Mouse (Mus musculus): ENCODE measurements around the gene A930009A15Rik. TPM values are rescaled to one million over a fixed set of nuclear protein-coding genes. Genes with fewer than 3 reads are reported as not detected.

The A930009A15Rik gene
- total and polyA plus RNA-seq, 3 experiments = not detected

DNA sequence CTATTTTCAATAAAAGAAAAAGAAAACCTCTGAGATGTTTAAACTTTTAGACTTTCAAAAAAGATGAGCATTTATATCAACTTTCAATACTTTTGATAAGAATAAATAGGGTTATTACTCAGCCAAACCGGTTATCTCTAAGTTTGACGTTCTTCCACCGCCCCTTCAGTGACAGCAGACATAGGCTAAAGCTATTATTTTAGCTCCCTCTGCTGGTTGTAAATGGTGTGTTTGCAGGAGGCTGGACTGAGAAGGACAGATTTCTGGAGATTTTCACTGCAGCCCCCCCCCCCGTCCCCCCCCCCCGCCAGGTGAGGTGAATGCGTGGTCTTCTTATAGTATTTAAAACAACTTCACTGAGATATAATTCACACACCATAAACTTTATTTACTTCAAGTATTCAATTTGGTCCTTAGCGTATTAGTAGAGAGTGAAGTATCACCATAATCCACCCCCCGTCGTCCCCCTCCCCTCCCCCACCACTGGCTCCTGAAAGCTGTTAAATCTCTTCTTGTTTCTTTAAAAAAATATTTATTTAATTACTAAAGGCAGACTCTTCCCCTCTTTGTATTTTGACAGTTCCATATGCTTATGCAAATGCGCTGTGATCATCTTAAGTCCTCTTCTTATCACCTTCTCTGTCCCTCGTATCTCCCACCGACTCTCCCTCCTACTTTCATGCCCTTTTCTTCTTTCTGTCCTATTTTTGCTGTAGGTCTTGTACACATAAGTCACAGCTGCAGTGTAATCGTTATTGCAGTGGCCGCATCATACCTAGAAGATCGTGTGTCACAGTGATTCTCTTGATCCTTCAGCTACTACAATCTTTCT, 47.9 kb downstream of the A930009A15Rik start:
- Histone ChIP-seq H3K4me1 (ENCODE audit: insufficient read depth, low read depth, low read length) (no peaks in the 10 kb centered on the region), H3K9me3 (replicated peaks) (peaks cover 16% of the 10 kb centered on the region), H3K4me3 (ENCODE audit: low read depth, low read length) (no peak overlapping the region), H3K27me3 (ENCODE audit: insufficient read depth, low read length) (no peaks in the 10 kb centered on the region), H3K36me3 (replicated peaks) (no peaks in the 10 kb centered on the region)
- TF ChIP-seq POLR2AphosphoS5 (IDR thresholded peaks at IDR 0.05; ENCODE audit: insufficient replicate concordance, low read depth, low read length) (no peak), GATA2 (IDR thresholded peaks at IDR 0.05; ENCODE audit: borderline replicate concordance, low read depth, low read length) (no peak), CTCF (IDR thresholded peaks at IDR 0.05; ENCODE audit: low read depth, low read length) (no peak), TAL1 (conservative IDR thresholded peaks at IDR 0.05; ENCODE audit: low read depth, low read length) (no peak)
- DNase-seq (ENCODE audit: low spot score) (no peak), ATAC-seq (ENCODE audit: extremely low read depth, insufficient number of reproducible peaks, low FRiP score, poor library complexity, severe bottlenecking) (no peak)

DNA sequence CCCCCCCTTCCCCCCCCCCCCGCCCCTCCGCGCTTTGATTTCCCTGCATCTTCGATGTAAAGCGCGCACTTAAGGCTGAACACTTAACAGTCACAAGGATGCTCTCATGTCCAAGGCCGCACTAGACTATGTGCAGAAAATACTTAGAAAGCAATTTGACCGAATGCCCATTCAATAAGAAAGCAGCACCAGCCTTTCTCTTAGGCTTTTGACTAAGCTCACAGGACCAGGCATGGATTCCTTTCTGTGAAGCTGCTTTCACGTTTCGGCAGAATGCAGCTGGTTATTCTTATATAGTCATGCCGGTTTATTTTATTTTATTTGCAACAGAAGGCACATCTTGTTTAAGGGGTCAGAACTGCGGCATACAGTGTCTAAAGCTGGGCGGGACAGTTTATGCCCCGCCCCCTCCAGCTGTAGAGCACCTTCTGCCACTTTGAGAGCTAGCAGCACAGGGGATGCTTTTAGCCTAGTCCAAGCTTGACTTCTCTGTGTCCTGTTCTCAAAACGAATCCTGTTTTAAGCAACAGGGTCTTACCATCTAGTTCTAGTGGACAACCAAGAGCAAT, 48.6 kb downstream of the A930009A15Rik start:
- no peak for ATAC-seq (ENCODE audit: extremely low read depth, insufficient number of reproducible peaks, low FRiP score, poor library complexity, severe bottlenecking)
- no peak overlapping the region for H3K4me3 ChIP-seq (ENCODE audit: low read depth, low read length)
- no peaks in the 10 kb centered on the region for H3K36me3 ChIP-seq (replicated peaks)
- no peaks in the 10 kb centered on the region for H3K27me3 ChIP-seq (ENCODE audit: insufficient read depth, low read length)
- TF ChIP-seq CTCF (IDR thresholded peaks at IDR 0.05; ENCODE audit: low read depth, low read length) = no peak
- no peaks in the 10 kb centered on the region for H3K4me1 ChIP-seq (ENCODE audit: insufficient read depth, low read depth, low read length)
- H3K9me3 ChIP-seq (replicated peaks) = peaks cover 16% of the 10 kb centered on the region
- no peak for DNase-seq (ENCODE audit: low spot score)

DNA sequence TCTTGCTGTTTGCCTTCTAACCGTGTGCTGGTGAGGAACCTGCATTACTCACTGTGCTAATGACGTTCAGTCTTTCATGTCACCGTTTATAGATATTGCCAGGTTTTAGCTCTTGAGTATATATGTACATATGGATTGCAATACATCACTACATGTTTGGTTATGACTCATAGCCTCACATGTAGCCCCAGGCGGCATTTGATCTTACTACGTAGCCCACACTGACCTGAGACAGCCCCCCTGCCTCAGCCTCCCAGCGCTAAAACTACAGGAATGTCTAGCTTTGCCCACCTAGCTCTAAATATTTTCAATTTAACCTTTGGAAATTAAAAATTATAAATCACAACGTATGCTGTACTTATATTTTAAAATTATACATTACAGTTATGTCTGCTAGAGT, 53.7 kb downstream of the A930009A15Rik start:
- Histone ChIP-seq H3K9me3 (replicated peaks) (peaks cover 26% of the 10 kb centered on the region), H3K36me3 (replicated peaks) (no peaks in the 10 kb centered on the region), H3K27me3 (ENCODE audit: insufficient read depth, low read length) (no peaks in the 10 kb centered on the region), H3K4me3 (ENCODE audit: low read depth, low read length) (no peak overlapping the region), H3K4me1 (ENCODE audit: insufficient read depth, low read depth, low read length) (no peaks in the 10 kb centered on the region)
- no peak for ATAC-seq (ENCODE audit: extremely low read depth, insufficient number of reproducible peaks, low FRiP score, poor library complexity, severe bottlenecking)
- no peak for DNase-seq (ENCODE audit: low spot score)
- TF ChIP-seq TAL1 (conservative IDR thresholded peaks at IDR 0.05; ENCODE audit: low read depth, low read length) (no peak), GATA2 (IDR thresholded peaks at IDR 0.05; ENCODE audit: borderline replicate concordance, low read depth, low read length) (no peak), CTCF (IDR thresholded peaks at IDR 0.05; ENCODE audit: low read depth, low read length) (no peak), POLR2AphosphoS5 (IDR thresholded peaks at IDR 0.05; ENCODE audit: insufficient replicate concordance, low read depth, low read length) (no peak), GATA1 (IDR thresholded peaks at IDR 0.05; ENCODE audit: borderline replicate concordance, low read length) (no peak)

DNA sequence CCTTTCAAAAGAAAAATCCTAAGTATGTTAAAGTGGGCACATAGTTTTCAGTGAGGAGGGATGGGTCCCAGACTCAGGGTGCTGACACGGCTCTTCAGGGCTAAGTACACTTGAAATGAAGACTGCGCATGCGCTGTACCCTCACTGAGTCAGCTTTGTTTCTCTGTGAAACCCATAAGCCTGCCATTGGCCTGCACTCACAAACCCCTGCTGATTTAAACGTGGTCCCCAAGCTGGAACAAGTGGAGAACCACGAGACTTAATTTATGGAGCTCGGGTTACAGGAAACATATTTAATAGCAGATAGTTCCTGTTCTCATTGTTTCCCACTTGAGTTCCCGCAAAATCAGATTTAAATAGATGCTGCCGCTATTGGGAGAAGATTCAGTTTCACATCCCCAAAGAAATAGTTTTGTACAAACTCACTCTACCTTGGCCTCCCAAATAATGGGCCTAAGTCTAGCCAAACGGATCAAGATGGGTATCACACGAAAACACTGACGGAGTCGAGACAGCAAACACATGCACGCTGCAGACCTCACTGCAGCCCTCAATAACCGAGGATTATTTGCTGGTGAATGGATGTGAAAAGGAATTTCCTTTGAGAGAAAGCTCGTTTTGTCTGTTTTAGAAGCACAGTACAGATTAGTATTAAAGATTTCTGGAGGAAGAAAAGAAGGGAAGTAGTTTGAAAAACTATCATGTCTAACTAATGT, 54.3 kb downstream of the A930009A15Rik start:
- Histone ChIP-seq H3K4me1 (ENCODE audit: insufficient read depth, low read depth, low read length) (no peaks in the 10 kb centered on the region), H3K9me3 (replicated peaks) (peaks cover 25% of the 10 kb centered on the region), H3K4me3 (ENCODE audit: low read depth, low read length) (no peak overlapping the region), H3K27me3 (ENCODE audit: insufficient read depth, low read length) (no peaks in the 10 kb centered on the region), H3K36me3 (replicated peaks) (no peaks in the 10 kb centered on the region)
- no peak for DNase-seq (ENCODE audit: low spot score)
- ATAC-seq (ENCODE audit: extremely low read depth, insufficient number of reproducible peaks, low FRiP score, poor library complexity, severe bottlenecking) = no peak
- TF ChIP-seq CTCF (IDR thresholded peaks at IDR 0.05; ENCODE audit: low read depth, low read length) (no peak), POLR2AphosphoS5 (IDR thresholded peaks at IDR 0.05; ENCODE audit: insufficient replicate concordance, low read depth, low read length) (no peak), TAL1 (conservative IDR thresholded peaks at IDR 0.05; ENCODE audit: low read depth, low read length) (no peak), GATA1 (IDR thresholded peaks at IDR 0.05; ENCODE audit: borderline replicate concordance, low read length) (no peak), GATA2 (IDR thresholded peaks at IDR 0.05; ENCODE audit: borderline replicate concordance, low read depth, low read length) (no peak)

GRCm38 (mm10) chr10:115624957-115625356, 55.2 kb downstream of the A930009A15Rik start:
- Histone ChIP-seq H3K4me3 (ENCODE audit: low read depth, low read length) (no peak overlapping the region), H3K9me3 (replicated peaks) (peaks cover 26% of the 10 kb centered on the region), H3K4me1 (ENCODE audit: insufficient read depth, low read depth, low read length) (no peaks in the 10 kb centered on the region), H3K27me3 (ENCODE audit: insufficient read depth, low read length) (no peaks in the 10 kb centered on the region), H3K36me3 (replicated peaks) (no peaks in the 10 kb centered on the region)
- ATAC-seq (ENCODE audit: extremely low read depth, insufficient number of reproducible peaks, low FRiP score, poor library complexity, severe bottlenecking) (no peak), DNase-seq (ENCODE audit: low spot score) (no peak)
- no peak for TF ChIP-seq CTCF (IDR thresholded peaks at IDR 0.05; ENCODE audit: low read depth, low read length)

DNA sequence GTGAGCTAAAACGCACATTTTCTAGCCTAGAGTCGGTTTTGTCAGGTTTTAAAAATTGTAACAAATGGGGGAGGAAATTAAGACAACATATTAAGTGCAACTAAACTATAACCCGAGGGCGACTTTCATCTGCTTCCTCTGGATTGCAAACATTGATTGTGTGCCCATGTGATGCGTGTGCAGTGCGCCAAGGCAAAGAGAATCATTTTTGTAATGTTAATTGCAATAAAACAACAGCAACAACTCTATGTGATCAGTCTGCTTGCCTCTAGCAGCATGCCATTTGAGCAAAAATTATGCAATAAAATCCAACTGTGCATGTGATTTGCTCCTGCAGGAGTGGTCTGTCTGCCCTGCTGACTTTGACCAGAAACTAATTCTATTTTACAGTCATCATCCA, 56.9 kb downstream of the A930009A15Rik start:
- Histone ChIP-seq H3K9me3 (replicated peaks) (peaks cover 25% of the 10 kb centered on the region), H3K4me1 (ENCODE audit: insufficient read depth, low read depth, low read length) (no peaks in the 10 kb centered on the region), H3K36me3 (replicated peaks) (no peaks in the 10 kb centered on the region), H3K27me3 (ENCODE audit: insufficient read depth, low read length) (no peaks in the 10 kb centered on the region), H3K4me3 (ENCODE audit: low read depth, low read length) (no peak overlapping the region)
- ATAC-seq (ENCODE audit: extremely low read depth, insufficient number of reproducible peaks, low FRiP score, poor library complexity, severe bottlenecking) (no peak), DNase-seq (ENCODE audit: low spot score) (no peak)
- TF ChIP-seq POLR2AphosphoS5 (IDR thresholded peaks at IDR 0.05; ENCODE audit: insufficient replicate concordance, low read depth, low read length) (no peak), GATA2 (IDR thresholded peaks at IDR 0.05; ENCODE audit: borderline replicate concordance, low read depth, low read length) (no peak), CTCF (IDR thresholded peaks at IDR 0.05; ENCODE audit: low read depth, low read length) (no peak), GATA1 (IDR thresholded peaks at IDR 0.05; ENCODE audit: borderline replicate concordance, low read length) (no peak), TAL1 (conservative IDR thresholded peaks at IDR 0.05; ENCODE audit: low read depth, low read length) (no peak)

Other genes with a start within 250 kb of the A930009A15Rik start
- 10.5 and 11.6 TPM in 2 replicates for gene Tmem19, start 207.5 kb upstream of the A930009A15Rik start, total RNA-seq (2014; fragmentation: Nextera tagmentation)
- 16.2 and 17.9 TPM in 2 replicates for gene Tmem19, start 207.5 kb upstream of the A930009A15Rik start, total RNA-seq (2017)
- 1.9 and 2.9 TPM in 2 replicates for gene Tmem19, start 207.5 kb upstream of the A930009A15Rik start, polyA plus RNA-seq (2012)
- gene Thap2, start 185.5 kb upstream of the A930009A15Rik start, total RNA-seq (2014; fragmentation: Nextera tagmentation) = 25.7 and 34.6 TPM in 2 replicates
- gene Thap2, start 185.5 kb upstream of the A930009A15Rik start, total RNA-seq (2017) = 8.5 and 11.4 TPM in 2 replicates
- gene Thap2, start 185.5 kb upstream of the A930009A15Rik start, polyA plus RNA-seq (2012) = 8.4 and 9.0 TPM in 2 replicates
- 120 and 133 TPM in 2 replicates for gene Zfc3h1, start 185.0 kb upstream of the A930009A15Rik start, total RNA-seq (2014; fragmentation: Nextera tagmentation)
- 71.2 and 83.5 TPM in 2 replicates for gene Zfc3h1, start 185.0 kb upstream of the A930009A15Rik start, total RNA-seq (2017)
- 9.7 and 10.1 TPM in 2 replicates for gene Zfc3h1, start 185.0 kb upstream of the A930009A15Rik start, polyA plus RNA-seq (2012)
- gene Lgr5, start 17.8 kb downstream of the A930009A15Rik start, total RNA-seq (2014; fragmentation: Nextera tagmentation) = not detected in 2 replicates
- 0.11 and 0.17 TPM in 2 replicates for gene Lgr5, start 17.8 kb downstream of the A930009A15Rik start, total RNA-seq (2017)
- gene Lgr5, start 17.8 kb downstream of the A930009A15Rik start, polyA plus RNA-seq (2012) = 0.03 TPM in 1 of 2 replicates, not detected in the other
- gene Tspan8, start 246.8 kb downstream of the A930009A15Rik start, total RNA-seq (2014; fragmentation: Nextera tagmentation) = 16.2 TPM in 1 of 2 replicates, not detected in the other
- gene Tspan8, start 246.8 kb downstream of the A930009A15Rik start, total RNA-seq (2017) = not detected in 2 replicates
- gene Tspan8, start 246.8 kb downstream of the A930009A15Rik start, polyA plus RNA-seq (2012) = not detected in 2 replicates

All from G1E (cell line).